In genomic region chr16:87746728-87747127, GRCm38 (mm10) we compare ENCODE assay signal across 10 mouse cellular contexts. TPM values are rescaled to one million over a fixed set of nuclear protein-coding genes. Genes with fewer than 3 reads are reported as not detected.
DNase-seq lines count a peak whose midpoint lies in the region; ATAC-seq and TF ChIP-seq lines count a peak whose summit lies in the region.
"Had no signal": no experiment of that assay in that cellular context is flagged by ENCODE, and none has a peak within 500 bp of the region (broad histone marks: within the 10 kb centered on the region; RNA-seq: fewer than 3 reads in every experiment).

No protein-coding gene starts in this region.

- TF ChIP-seq POLR2A in thymus, adult 2 months (IDR thresholded peaks at IDR 0.05; ENCODE audit: control insufficient read depth, extremely low read depth, insufficient read depth, low read length, poor library complexity) = no peak

- H3K4me2 ChIP-seq in hindbrain, embryonic 11.5 days (replicated peaks; ENCODE audit: low read depth, low read length) = no peak overlapping the region
- H3K4me2 ChIP-seq in hindbrain, embryonic 12.5 days (replicated peaks) = no peak overlapping the region
- H3K4me2 ChIP-seq in intestine, embryonic 14.5 days (ENCODE audit: low read length) = no peak overlapping the region
- no peak overlapping the region for H3K4me2 ChIP-seq in limb, embryonic 11.5 days (ENCODE audit: low read depth, severe bottlenecking)
- no peak overlapping the region for H3K4me2 ChIP-seq in neural tube, embryonic 11.5 days (ENCODE audit: low read depth)
- H3K4me2 ChIP-seq: embryonic facial prominence, embryonic 15.5 days; neural tube, embryonic 13.5 days had no signal

- peak; percentile 76 for DNase-seq in hindbrain, embryonic 11.5 days (ENCODE audit: low spot score)
- DNase-seq in adrenal gland, adult 18-20 months (ENCODE audit: low spot score in 2 of 2) = peak; percentile 78
- peak; percentile 60 for DNase-seq in fibroblast of lung, adult 2 months (ENCODE audit: low read depth)
- DNase-seq in intestine, embryonic 14.5 days (ENCODE audit: low spot score) = peak; percentile 90
- DNase-seq in limb, embryonic 11.5 days (ENCODE audit: low spot score) = peak; percentile 86
- DNase-seq in neural tube, embryonic 11.5 days (ENCODE audit: low spot score) = peak; percentile 73
- DNase-seq in thymus, adult 2 months = peak; percentile 88

- ATAC-seq in hindbrain, embryonic 11.5 days (ENCODE audit: low FRiP score) = no peak
- no peak for ATAC-seq in hindbrain, embryonic 12.5 days (ENCODE audit: low FRiP score)
- ATAC-seq in intestine, embryonic 14.5 days (replicated peaks; ENCODE audit: low FRiP score, low TSS enrichment, low read depth) = no peak
- ATAC-seq in limb, embryonic 11.5 days (ENCODE audit: insufficient number of reproducible peaks, low FRiP score, low TSS enrichment, low read depth) = no peak
- ATAC-seq in neural tube, embryonic 11.5 days (ENCODE audit: insufficient read depth, low FRiP score, low TSS enrichment) = no peak

- no peak overlapping the region for H3K9ac ChIP-seq in hindbrain, embryonic 11.5 days (ENCODE audit: low read depth, low read length)
- no peak overlapping the region for H3K9ac ChIP-seq in hindbrain, embryonic 12.5 days
- no peak overlapping the region for H3K9ac ChIP-seq in intestine, embryonic 14.5 days (ENCODE audit: low read length)
- no peak overlapping the region for H3K9ac ChIP-seq in limb, embryonic 11.5 days (ENCODE audit: low read length)
- H3K9ac ChIP-seq in neural tube, embryonic 11.5 days (ENCODE audit: low read length) = no peak overlapping the region
- H3K9ac ChIP-seq: embryonic facial prominence, embryonic 15.5 days; neural tube, embryonic 13.5 days had no signal

- no peak for TF ChIP-seq CTCF in thymus, adult 2 months (IDR thresholded peaks at IDR 0.05; ENCODE audit: borderline replicate concordance, control insufficient read depth, extremely low read depth, insufficient read depth, low read length, poor library complexity)

- H3K36me3 ChIP-seq in hindbrain, embryonic 11.5 days (ENCODE audit: control insufficient read depth, insufficient read depth, low read length) = no peaks in the 10 kb centered on the region
- H3K36me3 ChIP-seq in hindbrain, embryonic 12.5 days = no peaks in the 10 kb centered on the region
- no peaks in the 10 kb centered on the region for H3K36me3 ChIP-seq in intestine, embryonic 14.5 days (ENCODE audit: control insufficient read depth, insufficient read depth, low read length)
- H3K36me3 ChIP-seq in limb, embryonic 11.5 days (ENCODE audit: control insufficient read depth, insufficient read depth, low read length) = no peaks in the 10 kb centered on the region
- H3K36me3 ChIP-seq in neural tube, embryonic 11.5 days (ENCODE audit: control insufficient read depth, insufficient read depth, low read length) = no peaks in the 10 kb centered on the region
- H3K36me3 ChIP-seq in thymus, adult 2 months (ENCODE audit: control insufficient read depth, insufficient read depth, low read length) = no peaks in the 10 kb centered on the region
- H3K36me3 ChIP-seq: embryonic facial prominence, embryonic 15.5 days; neural tube, embryonic 13.5 days had no signal

- no peak overlapping the region for H3K4me3 ChIP-seq in hindbrain, embryonic 11.5 days (ENCODE audit: low read depth, low read length)
- no peak overlapping the region for H3K4me3 ChIP-seq in hindbrain, embryonic 12.5 days
- H3K4me3 ChIP-seq in intestine, embryonic 14.5 days (ENCODE audit: low read depth, low read length) = no peak overlapping the region
- no peak overlapping the region for H3K4me3 ChIP-seq in limb, embryonic 11.5 days (ENCODE audit: low read depth, low read length)
- no peak overlapping the region for H3K4me3 ChIP-seq in neural tube, embryonic 11.5 days (ENCODE audit: low read depth, low read length)
- H3K4me3 ChIP-seq in thymus, adult 2 months (ENCODE audit: control insufficient read depth, insufficient read depth, low read length) = no peak overlapping the region
- H3K4me3 ChIP-seq: embryonic facial prominence, embryonic 15.5 days; neural tube, embryonic 13.5 days had no signal

- H3K27me3 ChIP-seq in hindbrain, embryonic 11.5 days (ENCODE audit: control insufficient read depth, insufficient read depth, low read length) = no peaks in the 10 kb centered on the region
- no peaks in the 10 kb centered on the region for H3K27me3 ChIP-seq in hindbrain, embryonic 12.5 days
- no peaks in the 10 kb centered on the region for H3K27me3 ChIP-seq in intestine, embryonic 14.5 days (replicated peaks; ENCODE audit: control insufficient read depth, insufficient read depth, low read length)
- H3K27me3 ChIP-seq in limb, embryonic 11.5 days (ENCODE audit: control insufficient read depth, insufficient read depth, low read length) = no peaks in the 10 kb centered on the region
- no peaks in the 10 kb centered on the region for H3K27me3 ChIP-seq in neural tube, embryonic 11.5 days (ENCODE audit: control insufficient read depth, insufficient read depth, low read length)
- no peaks in the 10 kb centered on the region for H3K27me3 ChIP-seq in thymus, adult 2 months (ENCODE audit: control insufficient read depth, insufficient read depth, low read length)
- H3K27me3 ChIP-seq: embryonic facial prominence, embryonic 15.5 days; neural tube, embryonic 13.5 days had no signal

- 27% methylated on average over 5 of the region's 5 CpGs for WGBS in hindbrain, embryonic 11.5 days
- 29% methylated on average over 5 of the region's 5 CpGs for WGBS in hindbrain, embryonic 12.5 days
- WGBS in intestine, embryonic 14.5 days = 20% methylated on average over 5 of the region's 5 CpGs
- WGBS in limb, embryonic 11.5 days = 18% methylated on average over 5 of the region's 5 CpGs
- WGBS in neural tube, embryonic 11.5 days = 18% methylated on average over 5 of the region's 5 CpGs
- 18% methylated on average over 5 of the region's 5 CpGs for WGBS in thymus, adult 2 months

- no peak overlapping the region for H3K27ac ChIP-seq in hindbrain, embryonic 11.5 days (ENCODE audit: low read depth, low read length)
- H3K27ac ChIP-seq in hindbrain, embryonic 12.5 days = no peak overlapping the region
- no peak overlapping the region for H3K27ac ChIP-seq in intestine, embryonic 14.5 days (ENCODE audit: low read depth)
- no peak overlapping the region for H3K27ac ChIP-seq in limb, embryonic 11.5 days (replicated peaks; ENCODE audit: low read depth, low read length)
- no peak overlapping the region for H3K27ac ChIP-seq in neural tube, embryonic 11.5 days (ENCODE audit: low read depth, low read length)
- no peak overlapping the region for H3K27ac ChIP-seq in thymus, adult 2 months (ENCODE audit: control insufficient read depth, insufficient read depth, low read length)
- H3K27ac ChIP-seq: embryonic facial prominence, embryonic 15.5 days; neural tube, embryonic 13.5 days had no signal

- no peaks in the 10 kb centered on the region for H3K4me1 ChIP-seq in hindbrain, embryonic 11.5 days (replicated peaks; ENCODE audit: control insufficient read depth, insufficient read depth, low read length)
- 0 out of 2 replicates have a peak, but pooled peaks cover 6% of the 10 kb centered on the region for H3K4me1 ChIP-seq in hindbrain, embryonic 12.5 days
- no peaks in the 10 kb centered on the region for H3K4me1 ChIP-seq in intestine, embryonic 14.5 days (replicated peaks; ENCODE audit: control insufficient read depth, insufficient read depth, low read length)
- H3K4me1 ChIP-seq in limb, embryonic 11.5 days (ENCODE audit: control insufficient read depth, insufficient read depth, low read length) = no peaks in the 10 kb centered on the region
- H3K4me1 ChIP-seq in neural tube, embryonic 11.5 days (ENCODE audit: control insufficient read depth, insufficient read depth, low read length) = no peaks in the 10 kb centered on the region
- H3K4me1 ChIP-seq in thymus, adult 2 months (replicated peaks; ENCODE audit: control insufficient read depth, insufficient read depth, low read length) = peaks cover 10% of the 10 kb centered on the region
- H3K4me1 ChIP-seq: embryonic facial prominence, embryonic 15.5 days; neural tube, embryonic 13.5 days had no signal

- no peaks in the 10 kb centered on the region for H3K9me3 ChIP-seq in hindbrain, embryonic 11.5 days (ENCODE audit: control insufficient read depth, low read length)
- no peaks in the 10 kb centered on the region for H3K9me3 ChIP-seq in hindbrain, embryonic 12.5 days (replicated peaks)
- no peaks in the 10 kb centered on the region for H3K9me3 ChIP-seq in intestine, embryonic 14.5 days (ENCODE audit: control insufficient read depth, low read length)
- H3K9me3 ChIP-seq in limb, embryonic 11.5 days (ENCODE audit: control insufficient read depth, low read length) = no peaks in the 10 kb centered on the region
- no peaks in the 10 kb centered on the region for H3K9me3 ChIP-seq in neural tube, embryonic 11.5 days (ENCODE audit: control insufficient read depth, low read length)
- H3K9me3 ChIP-seq: embryonic facial prominence, embryonic 15.5 days; neural tube, embryonic 13.5 days had no signal

RNA-seq across cellular contexts. Expression of gene Bach1, which starts 48.0 kb away (rescaled TPM):
- 24.8 and 30.2 TPM in 2 replicates for polyA plus RNA-seq in hindbrain, embryonic 11.5 days (2014; fragmentation: Nextera tagmentation; extraction: Ambion mirVana)
- polyA plus RNA-seq in hindbrain, embryonic 12.5 days (2016; fragmentation: Nextera tagmentation; extraction: Ambion mirVana) = 26.2 and 26.3 TPM in 2 replicates
- 10 to 100 TPM; 16.5 to 22.3 TPM for total RNA-seq in adrenal gland, adult 18-20 months (2021)
- 13.6 and 14.5 TPM in 2 replicates for polyA plus RNA-seq in intestine, embryonic 14.5 days (2014; fragmentation: Nextera tagmentation; extraction: Ambion mirVana)
- 15.9 and 18.4 TPM in 2 replicates for polyA plus RNA-seq in limb, embryonic 11.5 days (2014; fragmentation: Nextera tagmentation; extraction: Ambion mirVana)
- 23.0 and 23.6 TPM in 2 replicates for polyA plus RNA-seq in neural tube, embryonic 11.5 days (2014; fragmentation: Nextera tagmentation; extraction: Ambion mirVana)
- 40.2 and 45.4 TPM in 2 replicates for polyA plus RNA-seq in thymus, adult 2 months (2012; rRNA removed)
